Mouse (Mus musculus): ENCODE measurements around the gene Wdr5. TPM values are rescaled to one million over a fixed set of nuclear protein-coding genes. Genes with fewer than 3 reads are reported as not detected.

The Wdr5 gene
- polyA plus RNA-seq, 1 experiment, result 34.4 TPM

Other genes with a start within 250 kb of the Wdr5 start
- gene Vav2, start 88.1 kb upstream of the Wdr5 start, polyA plus RNA-seq (2012; rRNA removed), result 24.7 and 25.8 TPM in 2 replicates
- 8.0 and 10.2 TPM in 2 replicates for gene Brd3os, start 72.8 kb upstream of the Wdr5 start, polyA plus RNA-seq (2012; rRNA removed)
- 29.8 and 33.0 TPM in 2 replicates for gene Brd3, start 7.5 kb upstream of the Wdr5 start, polyA plus RNA-seq (2012; rRNA removed)
- 60.0 and 69.6 TPM in 2 replicates for gene Rxra, start 161.3 kb downstream of the Wdr5 start, polyA plus RNA-seq (2012; rRNA removed)

All from urinary bladder, adult 2 months (tissue).